Mouse (Mus musculus) megakaryocyte, embryonic 14.5 days (primary cell): ENCODE measurements around the gene Spns3.

Experiments
- FLI1 ChIP-seq: IDR thresholded peaks from 2 replicates; pipeline ENCODE4 v1.6.1; 2012; ENCODE audit warnings: low read length, inconsistent platforms, mixed read lengths
- GATA1 ChIP-seq: IDR thresholded peaks from 3 replicates; pipeline ENCODE4 v1.6.1; 2012; ENCODE audit warnings: mixed read lengths, low read length, inconsistent platforms, borderline replicate concordance

- TF ChIP-seq GATA1 (no peak), FLI1 (no peak)
These were observed 11.5 kb downstream of the Spns3 start for GRCm38 (mm10) chr11:72538811-72539210.
